Mouse (Mus musculus): ENCODE measurements around the gene B3gnt3. TPM values are rescaled to one million over a fixed set of nuclear protein-coding genes. Genes with fewer than 3 reads are reported as not detected.
"Not testable (repeated sequence)": the region's sequence is repeated elsewhere in the genome, so short reads cannot be mapped to it uniquely, and the experiment has no call there.

Gene B3gnt3
- total and polyA plus RNA-seq, 2 experiments from 2014 or later = 6.4 to 8.7 TPM

DNA sequence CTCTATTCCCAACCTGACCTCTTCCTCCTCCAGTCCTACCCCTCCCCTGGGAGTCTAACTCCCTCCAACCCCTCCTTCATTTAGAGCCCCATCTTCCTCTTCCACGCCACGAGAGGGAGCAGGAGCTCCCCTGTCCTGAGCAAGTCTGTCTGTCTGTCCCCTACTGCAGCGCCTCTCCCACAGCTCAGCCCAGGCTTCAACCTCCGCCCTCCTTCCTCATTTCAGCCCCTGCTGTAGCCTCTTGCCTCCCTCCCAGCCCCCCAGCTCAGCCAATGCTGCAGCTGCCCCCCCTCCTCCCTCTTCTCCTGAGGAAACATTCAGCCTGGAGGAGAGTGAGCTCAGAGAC lies 471 bp upstream of the B3gnt3 start:
- Histone ChIP-seq H3K4me2 (ENCODE audit: low read depth, low read length) (peak overlapping the region; percentile 67; the same call in 1 of the 2 replicates), H3K9me3 (replicated peaks; ENCODE audit: control insufficient read depth, low read length) (no peaks in the 10 kb centered on the region), H3K4me3 (ENCODE audit: low read depth, low read length) (0 out of 2 replicates have a peak overlapping the region, but pooled peaks have one; percentile 51), H3K27ac (ENCODE audit: low read depth) (no peak overlapping the region), H3K36me3 (replicated peaks; ENCODE audit: control insufficient read depth, insufficient read depth, low read length) (no peaks in the 10 kb centered on the region), H3K4me1 (ENCODE audit: control insufficient read depth, insufficient read depth) (no peaks in the 10 kb centered on the region), H3K9ac (replicated peaks; ENCODE audit: low read depth, low read length) (no peak overlapping the region), H3K27me3 (ENCODE audit: control insufficient read depth, insufficient read depth, low read length) (peaks cover 48% of the 10 kb centered on the region)
- TF ChIP-seq EP300 (IDR thresholded peaks at IDR 0.05; ENCODE audit: low read depth) (no peak), CTCF (IDR thresholded peaks at IDR 0.05; ENCODE audit: low read depth) (no peak)
- 35% methylated on average over 4 of the region's 4 CpGs for WGBS
- DNase-seq (ENCODE audit: low spot score) = no peak
- ATAC-seq (ENCODE audit: insufficient read depth, low read depth) = peak; percentile 24; the same call in 1 of the 2 replicates

DNA sequence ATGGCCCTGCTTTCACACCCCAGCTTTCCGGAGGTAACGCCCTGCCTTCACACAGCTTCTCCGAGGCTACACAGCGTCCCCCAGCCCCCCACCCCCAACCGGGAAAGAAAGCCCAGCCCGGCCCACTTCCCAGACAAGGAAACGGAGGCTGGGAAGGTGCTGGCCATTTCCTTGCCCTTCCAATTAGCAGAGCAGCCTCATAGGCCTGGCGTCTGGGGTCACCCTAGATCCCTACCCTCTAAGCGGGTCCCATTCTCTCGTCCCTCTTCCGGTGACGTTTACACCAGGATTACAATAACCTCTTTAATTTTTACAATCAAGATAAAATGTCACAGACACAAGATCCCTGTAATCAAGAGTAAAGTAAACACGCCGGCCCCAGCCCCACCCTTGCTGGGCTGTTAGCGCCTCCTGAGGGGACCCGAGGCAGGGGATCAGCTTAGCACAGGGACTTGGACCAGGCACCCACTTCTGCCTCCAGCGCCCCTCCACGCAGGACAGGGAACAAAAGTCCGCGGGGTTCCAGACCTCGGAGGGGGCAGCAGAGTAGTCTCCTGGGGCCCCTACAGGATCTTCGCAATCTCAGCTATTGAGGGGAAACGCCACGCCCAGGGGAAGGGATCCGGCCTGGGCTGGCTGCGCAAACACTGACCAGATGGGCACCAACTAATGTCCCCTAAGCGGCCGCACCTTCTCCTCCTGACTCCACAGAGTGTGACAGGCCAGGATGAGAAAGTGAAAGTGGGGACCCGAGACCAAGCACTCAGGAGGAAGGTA lies 908 bp downstream of the B3gnt3 start:
- Histone ChIP-seq H3K4me2 (ENCODE audit: low read depth, low read length) (peak overlapping the region; percentile 67), H3K9ac (replicated peaks; ENCODE audit: low read depth, low read length) (peak overlapping the region; percentile 37; the same call in 1 of the 2 replicates), H3K4me1 (ENCODE audit: control insufficient read depth, insufficient read depth) (no peaks in the 10 kb centered on the region), H3K9me3 (replicated peaks; ENCODE audit: control insufficient read depth, low read length) (no peaks in the 10 kb centered on the region), H3K27me3 (ENCODE audit: control insufficient read depth, insufficient read depth, low read length) (peaks cover 47% of the 10 kb centered on the region), H3K36me3 (replicated peaks; ENCODE audit: control insufficient read depth, insufficient read depth, low read length) (no peaks in the 10 kb centered on the region), H3K27ac (ENCODE audit: low read depth) (peak overlapping the region; percentile 40; the same call in 1 of the 2 replicates), H3K4me3 (ENCODE audit: low read depth, low read length) (peak overlapping the region; percentile 51)
- no peak for TF ChIP-seq CTCF (IDR thresholded peaks at IDR 0.05; ENCODE audit: low read depth)
- 8% methylated on average over 29 of the region's 29 CpGs for WGBS
- DNase-seq (ENCODE audit: low spot score) = no peak
- peak; percentile 47; the same call in 1 of the 2 replicates for ATAC-seq (ENCODE audit: insufficient read depth, low read depth)

- not testable (repeated sequence) for H3K36me3 ChIP-seq (replicated peaks; ENCODE audit: control insufficient read depth, insufficient read depth, low read length); H3K9ac ChIP-seq (replicated peaks; ENCODE audit: low read depth, low read length); H3K4me2 ChIP-seq (ENCODE audit: low read depth, low read length); H3K4me1 ChIP-seq (ENCODE audit: control insufficient read depth, insufficient read depth); H3K9me3 ChIP-seq (replicated peaks; ENCODE audit: control insufficient read depth, low read length); H3K27ac ChIP-seq (ENCODE audit: low read depth); H3K4me3 ChIP-seq (ENCODE audit: low read depth, low read length); DNase-seq (ENCODE audit: low spot score); ATAC-seq (ENCODE audit: insufficient read depth, low read depth)
- H3K27me3 ChIP-seq (ENCODE audit: control insufficient read depth, insufficient read depth, low read length) = peaks cover 61% of the 10 kb centered on the region
- 68% methylated on average over 12 of the region's 12 CpGs for WGBS
Observed at GRCm38 (mm10) chr8:71695456-71695855, 6.1 kb downstream of the B3gnt3 start.

DNA sequence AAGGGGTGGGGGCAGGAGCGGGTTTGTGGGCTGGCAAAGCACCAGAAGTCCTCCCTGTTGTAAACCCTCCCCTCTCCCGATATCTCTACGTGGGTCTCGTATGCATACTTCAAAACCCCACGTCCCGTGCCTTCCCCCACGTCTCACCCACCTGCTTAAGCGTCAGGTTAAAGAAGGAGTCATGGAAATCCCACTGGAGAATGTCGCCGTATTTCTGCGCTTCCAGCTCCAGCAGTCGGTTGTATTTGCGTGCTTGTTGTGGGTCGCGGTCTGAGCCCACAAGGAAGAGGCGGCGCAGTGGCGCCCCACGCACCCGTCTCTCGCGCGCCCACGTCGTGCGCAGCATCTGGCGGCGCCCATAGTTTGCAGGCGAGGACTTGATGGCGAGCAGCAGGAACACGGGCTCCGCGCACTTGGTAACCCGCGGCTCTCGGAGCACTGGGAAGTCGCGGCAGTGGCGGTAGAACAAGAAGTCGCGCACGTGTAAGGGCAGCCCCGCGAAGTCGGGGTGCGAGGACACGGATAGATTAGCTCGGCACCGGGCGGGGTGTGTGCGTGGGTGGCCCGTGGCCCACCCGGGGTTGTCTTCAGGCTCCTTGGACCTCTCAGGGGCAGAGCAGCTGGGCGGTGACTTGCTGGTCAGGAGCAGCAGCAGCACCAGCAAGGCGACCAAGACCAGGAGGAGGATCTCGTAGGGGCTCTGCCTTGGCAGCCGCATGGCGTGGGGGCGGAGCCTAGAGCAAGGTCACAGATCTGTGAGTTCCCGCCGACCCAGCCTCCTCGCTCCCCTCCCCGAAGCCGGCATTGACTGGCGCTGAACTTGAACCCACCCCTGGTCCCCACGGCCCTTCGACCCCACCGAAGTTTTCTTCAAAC lies 8.2 kb downstream of the B3gnt3 start:
- 17% methylated on average over 67 of the region's 68 CpGs for WGBS
- H3K27me3 ChIP-seq (ENCODE audit: control insufficient read depth, insufficient read depth, low read length) = peaks cover 67% of the 10 kb centered on the region
- no peak overlapping the region for H3K9ac ChIP-seq (replicated peaks; ENCODE audit: low read depth, low read length)
- ATAC-seq (ENCODE audit: insufficient read depth, low read depth) (peak; percentile 16; the same call in 1 of the 2 replicates), DNase-seq (ENCODE audit: low spot score) (no peak)
- H3K4me3 ChIP-seq (ENCODE audit: low read depth, low read length) = peak overlapping the region; percentile 5; the same call in 1 of the 2 replicates
- H3K4me1 ChIP-seq (ENCODE audit: control insufficient read depth, insufficient read depth) = 0 out of 2 replicates have a peak, but pooled peaks cover 5% of the 10 kb centered on the region
- no peaks in the 10 kb centered on the region for H3K36me3 ChIP-seq (replicated peaks; ENCODE audit: control insufficient read depth, insufficient read depth, low read length)
- H3K27ac ChIP-seq (ENCODE audit: low read depth) = no peak overlapping the region
- H3K9me3 ChIP-seq (replicated peaks; ENCODE audit: control insufficient read depth, low read length) = no peaks in the 10 kb centered on the region
- H3K4me2 ChIP-seq (ENCODE audit: low read depth, low read length) = no peak overlapping the region
- TF ChIP-seq CTCF (IDR thresholded peaks at IDR 0.05; ENCODE audit: low read depth) (no peak), EP300 (IDR thresholded peaks at IDR 0.05; ENCODE audit: low read depth) (no peak)

- Histone ChIP-seq H3K36me3 (replicated peaks; ENCODE audit: control insufficient read depth, insufficient read depth, low read length) (no peaks in the 10 kb centered on the region), H3K27ac (ENCODE audit: low read depth) (no peak overlapping the region), H3K27me3 (ENCODE audit: control insufficient read depth, insufficient read depth, low read length) (peaks cover 76% of the 10 kb centered on the region), H3K4me2 (ENCODE audit: low read depth, low read length) (no peak overlapping the region), H3K4me3 (ENCODE audit: low read depth, low read length) (no peak overlapping the region), H3K4me1 (ENCODE audit: control insufficient read depth, insufficient read depth) (0 out of 2 replicates have a peak, but pooled peaks cover 5% of the 10 kb centered on the region), H3K9me3 (replicated peaks; ENCODE audit: control insufficient read depth, low read length) (no peaks in the 10 kb centered on the region), H3K9ac (replicated peaks; ENCODE audit: low read depth, low read length) (no peak overlapping the region)
- no peak for TF ChIP-seq EP300 (IDR thresholded peaks at IDR 0.05; ENCODE audit: low read depth)
- no peak for TF ChIP-seq CTCF (IDR thresholded peaks at IDR 0.05; ENCODE audit: low read depth)
- ATAC-seq (ENCODE audit: insufficient read depth, low read depth) (no peak), DNase-seq (ENCODE audit: low spot score) (no peak)
- 14% methylated on average over 30 of the region's 30 CpGs for WGBS
Observed at GRCm38 (mm10) chr8:71692509-71692908, 9.1 kb downstream of the B3gnt3 start.
